Mouse (Mus musculus) brain, embryonic 14.5 days (tissue): Measurements from ENCODE around the gene Slc39a11.

Experiments
- CTCF ChIP-seq: fragments of 200-500 bp; IDR thresholded peaks from 2 replicates; pipeline ENCODE4 v1.5.1; 2012; ENCODE audit warnings: inconsistent platforms, mild to moderate bottlenecking, moderate library complexity, borderline replicate concordance; ENCODE audit not compliant: insufficient read depth, insufficient read length; ENCODE audit errors: extremely low read depth
- POLR2A ChIP-seq: fragments of 200-500 bp; IDR thresholded peaks from 2 replicates; pipeline ENCODE4 v1.6.1; 2012; ENCODE audit warnings: mild to moderate bottlenecking, inconsistent platforms, borderline replicate concordance; ENCODE audit not compliant: poor library complexity, insufficient read depth, insufficient read length, severe bottlenecking; ENCODE audit errors: extremely low read depth

GRCm38 (mm10) chr11:113504459-113505062 is 145.3 kb downstream of the Slc39a11 start:
- TF ChIP-seq CTCF (no peak), POLR2A (no peak)
